Mouse (Mus musculus): ENCODE data around the gene Narfl.

Gene Narfl

DNA sequence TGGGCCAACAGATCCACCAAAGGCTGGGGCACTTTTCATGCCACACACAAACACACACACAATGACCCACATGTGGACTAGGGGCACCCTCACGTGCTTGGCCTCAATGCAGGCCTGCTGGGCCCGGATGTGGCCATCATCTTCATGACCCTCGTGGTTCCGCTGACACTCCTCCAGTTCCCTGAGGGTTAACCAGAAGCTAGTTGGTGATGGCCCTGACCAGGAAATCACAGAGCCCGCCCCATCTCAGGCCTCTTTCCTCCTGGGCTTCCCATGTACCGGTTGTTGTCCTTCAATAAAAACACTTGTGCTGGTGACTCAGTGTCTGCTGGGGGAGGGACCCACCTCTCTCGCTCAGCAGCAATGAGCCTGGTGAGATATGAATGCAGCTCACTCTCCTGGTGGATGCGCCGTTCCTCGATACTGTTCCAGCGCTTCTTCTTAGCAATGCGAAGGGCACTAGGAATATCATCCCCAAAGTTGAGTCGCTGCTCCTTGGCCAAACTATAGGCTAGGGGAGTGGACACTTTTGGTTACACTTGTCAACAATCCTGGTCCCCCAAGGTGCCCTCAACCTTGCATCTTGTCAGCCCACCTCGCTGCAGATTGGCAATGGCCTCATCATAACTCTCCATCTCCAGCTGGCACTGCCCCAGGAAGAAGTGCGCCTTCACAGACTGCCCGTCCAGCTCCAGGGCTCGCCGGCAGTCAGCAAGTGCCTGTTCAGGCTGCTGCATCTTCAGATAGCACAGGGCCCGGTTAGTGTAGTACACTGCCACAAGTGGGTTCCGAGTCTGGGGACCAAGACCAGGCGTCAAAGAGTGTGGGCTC is 58.1 kb downstream of the Narfl start:
- peak; percentile 77 for DNase-seq

DNA sequence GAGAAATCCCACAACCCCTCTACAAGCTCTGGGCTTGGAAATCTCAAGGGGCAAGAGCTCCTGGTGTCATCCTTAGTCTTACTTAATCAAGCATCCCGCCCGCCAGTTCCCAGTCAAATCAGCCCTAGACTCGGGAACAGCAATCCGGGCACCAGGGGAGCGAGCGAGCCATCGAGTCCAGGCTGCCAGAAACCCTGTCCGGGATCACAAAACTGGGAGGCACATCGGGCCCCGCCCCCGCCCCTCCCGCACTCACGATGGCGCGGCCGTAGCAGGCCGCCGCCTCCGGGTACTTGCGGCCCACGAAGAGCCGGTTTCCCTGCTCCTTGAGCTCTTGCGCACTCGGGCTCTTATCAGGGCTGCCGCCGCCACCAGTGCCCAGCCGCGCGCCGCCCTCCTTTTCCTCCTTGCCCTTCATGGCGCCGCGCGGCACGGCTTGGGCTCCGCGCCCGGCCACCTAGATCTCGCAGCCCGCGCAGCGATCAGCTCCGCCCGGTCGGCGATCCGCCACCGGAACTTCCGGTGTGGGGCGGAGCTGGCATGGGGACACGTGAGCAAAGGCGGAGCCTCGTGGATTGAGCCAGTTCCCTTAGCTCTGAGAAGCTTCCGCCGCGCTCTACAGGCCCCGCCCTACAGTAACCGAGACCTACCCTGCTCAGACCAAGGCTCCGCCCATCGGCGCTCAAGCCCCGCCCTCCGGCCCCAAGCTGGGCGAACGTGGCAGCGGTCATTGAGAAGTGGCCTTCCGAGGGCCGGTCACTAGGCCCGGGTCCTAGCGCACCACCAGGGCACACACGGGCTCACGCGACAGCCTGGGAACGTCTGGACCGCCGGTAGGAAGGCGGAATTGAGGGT is 59.1 kb downstream of the Narfl start:
- DNase-seq, result peak; percentile 99

Measured in cerebellum, adult 9-10 months (tissue).